Mouse (Mus musculus): Measurements from ENCODE around the gene Evi5. TPM values are rescaled to one million over a fixed set of nuclear protein-coding genes. Genes with fewer than 3 reads are reported as not detected.

The Evi5 gene
- total and polyA plus RNA-seq, 3 experiments: 4.6 to 8.4 TPM; not detected in 1

Other genes starting within 250 kb of the Evi5 start
- gene Gfi1, start 149.1 kb downstream of the Evi5 start, total RNA-seq (2012; rRNA removed): not detected in 2 replicates
- gene Gfi1, start 149.1 kb downstream of the Evi5 start, polyA plus RNA-seq (2012; ENCODE audit: insufficient read depth in 1 of 2, insufficient read length in 2 of 2, low read depth in 1 of 2, low replicate concordance in 2 of 2, missing spikeins in 1 of 2): under 1 TPM in 1 of 2 experiments, not detected in 1; 0.04 TPM
- gene Ube2d2b, start 45.0 kb downstream of the Evi5 start, total RNA-seq (2012; rRNA removed): not detected in 2 replicates
- gene Ube2d2b, start 45.0 kb downstream of the Evi5 start, polyA plus RNA-seq (2012; ENCODE audit: insufficient read depth in 1 of 2, insufficient read length in 2 of 2, low read depth in 1 of 2, low replicate concordance in 2 of 2, missing spikeins in 1 of 2): under 1 TPM in 1 of 2 experiments, not detected in 1; 0.08 TPM
- 533 and 601 TPM in 2 replicates for gene Rpl5, start 25.4 kb upstream of the Evi5 start, total RNA-seq (2012; rRNA removed)
- 10 to 100 TPM in 1 of 2 experiments, not detected in 1; 43.2 TPM for gene Rpl5, start 25.4 kb upstream of the Evi5 start, polyA plus RNA-seq (2012; ENCODE audit: insufficient read depth in 1 of 2, insufficient read length in 2 of 2, low read depth in 1 of 2, low replicate concordance in 2 of 2, missing spikeins in 1 of 2)
- 8.0 and 10.6 TPM in 2 replicates for gene Fam69a, start 112.0 kb upstream of the Evi5 start, total RNA-seq (2012; rRNA removed)
- gene Fam69a, start 112.0 kb upstream of the Evi5 start, polyA plus RNA-seq (2012; ENCODE audit: insufficient read depth in 1 of 2, insufficient read length in 2 of 2, low read depth in 1 of 2, low replicate concordance in 2 of 2, missing spikeins in 1 of 2): 1 to 10 TPM in 1 of 2 experiments, not detected in 1; 8.5 TPM
- gene Mtf2, start 190.6 kb upstream of the Evi5 start, total RNA-seq (2012; rRNA removed): 99.7 and 103 TPM in 2 replicates
- gene Mtf2, start 190.6 kb upstream of the Evi5 start, polyA plus RNA-seq (2012; ENCODE audit: insufficient read depth in 1 of 2, insufficient read length in 2 of 2, low read depth in 1 of 2, low replicate concordance in 2 of 2, missing spikeins in 1 of 2): 100 to 1,000 TPM in 1 of 2 experiments, 10 to 100 TPM in 1; 69.9 to 263 TPM

All from MEL (cell line).